Mouse (Mus musculus) lung, adult 2 months (tissue): ENCODE results near the gene Colgalt2.

ENCODE experiments used
- CTCF ChIP-seq: fragments of 200-500 bp; IDR thresholded peaks from 2 replicates; pipeline ENCODE4 v1.5.1; 2011; ENCODE audit warnings: mild to moderate bottlenecking, low read length, control low read depth; ENCODE audit not compliant: insufficient read depth
- POLR2A ChIP-seq: fragments of 200-500 bp; IDR thresholded peaks from 2 replicates; pipeline ENCODE4 v1.6.1; 2011; ENCODE audit warnings: low read depth, mild to moderate bottlenecking, control low read depth, low read length, borderline replicate concordance; ENCODE audit errors: extremely low read depth

- TF ChIP-seq CTCF (peak; percentile 23; the same call in 1 of the 2 replicates), POLR2A (no peak)
These were observed 131.9 kb downstream of the Colgalt2 start for GRCm38 (mm10) chr1:152531498-152531897.
